Comparison of ENCODE assay signal across 9 mouse cellular contexts in genomic region chr12:77240372-77240771, GRCm38 (mm10). TPM values are rescaled to one million over a fixed set of nuclear protein-coding genes. Genes with fewer than 3 reads are reported as not detected.
DNase-seq lines count a peak whose midpoint lies in the region; ATAC-seq and TF ChIP-seq lines count a peak whose summit lies in the region.
"Had no signal": no experiment of that assay in that cellular context is flagged by ENCODE, and none has a peak within 500 bp of the region (broad histone marks: within the 10 kb centered on the region; RNA-seq: fewer than 3 reads in every experiment).

No protein-coding gene starts in this region.

- no peak overlapping the region for H3K27ac ChIP-seq in heart, embryonic 13.5 days (replicated peaks)
- H3K27ac ChIP-seq in embryonic facial prominence, embryonic 12.5 days = no peak overlapping the region
- no peak overlapping the region for H3K27ac ChIP-seq in liver, embryonic 14.5 days

- no peak for TF ChIP-seq EP300 in liver, embryonic 14.5 days (IDR thresholded peaks at IDR 0.05; ENCODE audit: low read depth)

- intact Hi-C loops in heart, postnatal 36 days (cut with DNase I) = loop anchor here (2.0 to 5.0 kb wide), 3 partner anchors 292 to 426 kb away; no protein-coding TSS in a partner anchor

- H3K4me1 ChIP-seq in heart, embryonic 13.5 days = peaks cover 13% of the 10 kb centered on the region
- H3K4me1 ChIP-seq in embryonic facial prominence, embryonic 12.5 days = peaks cover 4% of the 10 kb centered on the region; the same call in 1 of the 2 replicates
- H3K4me1 ChIP-seq in liver, embryonic 14.5 days (replicated peaks; ENCODE audit: control insufficient read depth in 2 of 2, insufficient read depth in 2 of 2, low read length in 1 of 2) = peaks cover 0 to 2% of the 10 kb centered on the region in 2 experiments; a peak in 2 of 4 replicates

- WGBS in heart, embryonic 13.5 days = 43% methylated on average over 6 of the region's 6 CpGs
- WGBS in embryonic facial prominence, embryonic 12.5 days = 51% methylated on average over 6 of the region's 6 CpGs
- WGBS in liver, embryonic 14.5 days (ENCODE audit: insufficient replicate concordance) = 12% methylated on average over 6 of the region's 6 CpGs

- peak overlapping the region; percentile 21 for H3K4me3 ChIP-seq in heart, embryonic 13.5 days
- H3K4me3 ChIP-seq in embryonic facial prominence, embryonic 12.5 days = no peak overlapping the region
- H3K4me3 ChIP-seq in liver, embryonic 14.5 days (ENCODE audit: insufficient read depth in 1 of 2, low read depth in 2 of 2, low read length in 2 of 2) = peak overlapping the region; percentile 35 to 80; a peak in 3 of 4 replicates

- 0 out of 2 replicates have a peak overlapping the region, but pooled peaks have one; percentile 17 for H3K9ac ChIP-seq in heart, embryonic 13.5 days
- H3K9ac ChIP-seq in embryonic facial prominence, embryonic 12.5 days = no peak overlapping the region
- H3K9ac ChIP-seq in liver, embryonic 14.5 days (replicated peaks) = no peak overlapping the region

- no peaks in the 10 kb centered on the region for H3K9me3 ChIP-seq in heart, embryonic 13.5 days
- H3K9me3 ChIP-seq in embryonic facial prominence, embryonic 12.5 days = no peaks in the 10 kb centered on the region
- no peaks in the 10 kb centered on the region for H3K9me3 ChIP-seq in liver, embryonic 14.5 days (ENCODE audit: control insufficient read depth, low read length)

- peak overlapping the region; percentile 97 for H3K4me2 ChIP-seq in heart, embryonic 13.5 days
- H3K4me2 ChIP-seq in embryonic facial prominence, embryonic 12.5 days (replicated peaks) = peak overlapping the region; percentile 11; the same call in 1 of the 2 replicates
- H3K4me2 ChIP-seq in liver, embryonic 14.5 days (ENCODE audit: low read depth) = peak overlapping the region; percentile 81

- DNase-seq in heart, postnatal 36 days = no peak
- peak; percentile 64 for DNase-seq in A20 (ENCODE audit: low read depth, low spot score)
- DNase-seq in liver, embryonic 14.5 days (ENCODE audit: low read depth in 3 of 3, low spot score in 3 of 3) = no peak
- DNase-seq in right cerebral cortex, adult 2 months (ENCODE audit: low spot score in 2 of 2) = no peak
- DNase-seq in thymus, postnatal 14 days = no peak
- DNase-seq in layer of hippocampus, postnatal 10 days (ENCODE audit: low spot score in 2 of 2) = no peak

- no peak for ATAC-seq in heart, embryonic 13.5 days (ENCODE audit: extremely low read depth, insufficient number of reproducible peaks, low FRiP score, low TSS enrichment)
- no peak for ATAC-seq in embryonic facial prominence, embryonic 12.5 days (ENCODE audit: insufficient number of reproducible peaks, insufficient read depth, low FRiP score, low TSS enrichment)
- no peak for ATAC-seq in liver, embryonic 14.5 days (ENCODE audit: insufficient read depth)
- ATAC-seq: Patski had no signal

- no peaks in the 10 kb centered on the region for H3K36me3 ChIP-seq in heart, embryonic 13.5 days
- no peaks in the 10 kb centered on the region for H3K36me3 ChIP-seq in embryonic facial prominence, embryonic 12.5 days
- no peaks in the 10 kb centered on the region for H3K36me3 ChIP-seq in liver, embryonic 14.5 days (replicated peaks; ENCODE audit: control insufficient read depth, insufficient read depth, low read depth)

- no peaks in the 10 kb centered on the region for H3K27me3 ChIP-seq in heart, embryonic 13.5 days (replicated peaks)
- no peaks in the 10 kb centered on the region for H3K27me3 ChIP-seq in embryonic facial prominence, embryonic 12.5 days
- H3K27me3 ChIP-seq in liver, embryonic 14.5 days (ENCODE audit: control insufficient read depth, insufficient read depth, low read length) = no peaks in the 10 kb centered on the region
- H3K27me3 ChIP-seq: Patski had no signal

- no peak for TF ChIP-seq CTCF in liver, embryonic 14.5 days (IDR thresholded peaks at IDR 0.05; ENCODE audit: low read depth)

RNA-seq across cellular contexts. Expression of gene Fut8, which starts 2.4 kb away (rescaled TPM):
- polyA plus RNA-seq in heart, embryonic 13.5 days (2015; fragmentation: Nextera tagmentation; extraction: Ambion mirVana) = 13.5 and 16.6 TPM in 2 replicates
- total RNA-seq in heart, postnatal 36 days (2021) = 10 to 100 TPM; 16.8 to 17.8 TPM
- 32.4 and 33.8 TPM in 2 replicates for polyA plus RNA-seq in embryonic facial prominence, embryonic 12.5 days (2016; fragmentation: Nextera tagmentation; extraction: Ambion mirVana)
- 3.0 and 4.4 TPM in 2 replicates for polyA plus RNA-seq in liver, embryonic 14.5 days (2012; rRNA removed)
- polyA plus RNA-seq in liver, embryonic 14.5 days (2014; fragmentation: Nextera tagmentation; extraction: Ambion mirVana) = 8.7 and 10.2 TPM in 2 replicates
- 10 to 100 TPM; 88.7 to 90.9 TPM for total RNA-seq in layer of hippocampus, postnatal 10 days (2021)

Comparison
In these comparisons a context has a peak if more than half of its experiments do, and no peak if none do; other contexts are left out.
1. H3K4me2 ChIP-seq: peak in every context shown above with its lines; median percentile 97 in heart, embryonic 13.5 days; 81 in liver, embryonic 14.5 days; 11 in embryonic facial prominence, embryonic 12.5 days.